Mouse (Mus musculus) cerebellum, adult 9-10 months (tissue): ENCODE results near the gene Pear1.

Source experiments
- DNase-seq: peaks from one replicate; pipeline ENCODE4 v3.0.0; 2022

Gene Pear1

GRCm38 (mm10) chr3:87804038-87804677, 19.9 kb downstream of the Pear1 start:
- no peak for DNase-seq

- DNase-seq, result peak; percentile 26
These were observed 22.4 kb downstream of the Pear1 start for GRCm38 (mm10) chr3:87801681-87802080.

- no peak for DNase-seq
These were observed 27.3 kb downstream of the Pear1 start, which contains the start of gene Insrr for GRCm38 (mm10) chr3:87796736-87797334. Gene Insrr, plus strand, starts transcription at chr3:87796951.

- peak; percentile 38 for DNase-seq
These were observed 28.5 kb downstream of the Pear1 start for GRCm38 (mm10) chr3:87795336-87796277.

- DNase-seq, result no peak
These were observed 29.2 kb downstream of the Pear1 start, which contains the start of gene Ntrk1 for GRCm38 (mm10) chr3:87794922-87795325. Gene Ntrk1, minus strand, starts transcription at chr3:87795162.

GRCm38 (mm10) chr3:87789768-87790167, 34.3 kb downstream of the Pear1 start:
- DNase-seq, result no peak

GRCm38 (mm10) chr3:87789248-87789647, 34.9 kb downstream of the Pear1 start:
- DNase-seq, result no peak

- DNase-seq, result no peak
These were observed 38.4 kb downstream of the Pear1 start for GRCm38 (mm10) chr3:87785626-87786214.

- no peak for DNase-seq
These were observed 39.0 kb downstream of the Pear1 start for GRCm38 (mm10) chr3:87785156-87785555.

GRCm38 (mm10) chr3:87783282-87784023, 40.7 kb downstream of the Pear1 start:
- no peak for DNase-seq

GRCm38 (mm10) chr3:87779086-87779485, 45.0 kb downstream of the Pear1 start:
- no peak for DNase-seq

- no peak for DNase-seq
These were observed 45.8 kb downstream of the Pear1 start for GRCm38 (mm10) chr3:87778283-87778682.

- no peak for DNase-seq
These were observed 53.0 kb downstream of the Pear1 start for GRCm38 (mm10) chr3:87771088-87771487.

GRCm38 (mm10) chr3:87770280-87770679, 53.8 kb downstream of the Pear1 start:
- DNase-seq, result peak; percentile 57

GRCm38 (mm10) chr3:87769506-87769905, 54.6 kb downstream of the Pear1 start:
- DNase-seq, result no peak

GRCm38 (mm10) chr3:87768844-87769243, 55.3 kb downstream of the Pear1 start:
- no peak for DNase-seq

- DNase-seq, result no peak
These were observed 55.7 kb downstream of the Pear1 start for GRCm38 (mm10) chr3:87768431-87768830.

- DNase-seq, result no peak
These were observed 56.3 kb downstream of the Pear1 start for GRCm38 (mm10) chr3:87767764-87768163.

- no peak for DNase-seq
These were observed 57.8 kb downstream of the Pear1 start for GRCm38 (mm10) chr3:87766284-87766667.

GRCm38 (mm10) chr3:87765631-87766283, 58.3 kb downstream of the Pear1 start:
- DNase-seq, result no peak

GRCm38 (mm10) chr3:87765091-87765490, 59.0 kb downstream of the Pear1 start:
- no peak for DNase-seq

- DNase-seq, result no peak
These were observed 59.6 kb downstream of the Pear1 start for GRCm38 (mm10) chr3:87764506-87764905.
